In genomic region chr19:36348801-36349486, GRCm38 (mm10) we compare ENCODE assay signal across 8 mouse cellular contexts. TPM values are rescaled to one million over a fixed set of nuclear protein-coding genes. Genes with fewer than 3 reads are reported as not detected.
DNase-seq lines count a peak whose midpoint lies in the region; ATAC-seq lines count a peak whose summit lies in the region.

No protein-coding gene starts in this region.

- WGBS in embryonic facial prominence, embryonic 10.5 days: under 1% methylated on average over 85 of the region's 85 CpGs
- WGBS in limb, embryonic 10.5 days: under 1% methylated on average over 85 of the region's 85 CpGs
- under 1% methylated on average over 78 of the region's 85 CpGs for WGBS in midbrain, embryonic 11.5 days

- H3K36me3 ChIP-seq in embryonic facial prominence, embryonic 10.5 days (replicated peaks): no peaks in the 10 kb centered on the region
- no peaks in the 10 kb centered on the region for H3K36me3 ChIP-seq in limb, embryonic 10.5 days
- H3K36me3 ChIP-seq in midbrain, embryonic 11.5 days (ENCODE audit: control insufficient read depth, insufficient read depth, low read length): no peaks in the 10 kb centered on the region

- peak overlapping the region; percentile 51 for H3K9ac ChIP-seq in midbrain, embryonic 11.5 days (ENCODE audit: low read length)

- H3K4me1 ChIP-seq in embryonic facial prominence, embryonic 10.5 days: peaks cover 17% of the 10 kb centered on the region; the same call in 1 of the 2 replicates
- H3K4me1 ChIP-seq in limb, embryonic 10.5 days: peaks cover 22% of the 10 kb centered on the region
- H3K4me1 ChIP-seq in midbrain, embryonic 11.5 days (ENCODE audit: control insufficient read depth, insufficient read depth, low read length): no peaks in the 10 kb centered on the region

- peak overlapping the region; percentile 100 for H3K4me2 ChIP-seq in midbrain, embryonic 11.5 days

- H3K4me3 ChIP-seq in embryonic facial prominence, embryonic 10.5 days: peak overlapping the region; percentile 80
- H3K4me3 ChIP-seq in limb, embryonic 10.5 days: peak overlapping the region; percentile 77
- H3K4me3 ChIP-seq in midbrain, embryonic 11.5 days (ENCODE audit: low read depth, low read length): peak overlapping the region; percentile 50

- H3K9me3 ChIP-seq in embryonic facial prominence, embryonic 10.5 days: no peaks in the 10 kb centered on the region
- H3K9me3 ChIP-seq in limb, embryonic 10.5 days (replicated peaks): no peaks in the 10 kb centered on the region
- no peaks in the 10 kb centered on the region for H3K9me3 ChIP-seq in midbrain, embryonic 11.5 days (ENCODE audit: control insufficient read depth, low read length)

- peaks cover 76% of the 10 kb centered on the region for H3K27me3 ChIP-seq in embryonic facial prominence, embryonic 10.5 days (replicated peaks; ENCODE audit: low read depth, poor library complexity, severe bottlenecking)
- H3K27me3 ChIP-seq in limb, embryonic 10.5 days (ENCODE audit: low read depth, poor library complexity, severe bottlenecking): peaks cover 76% of the 10 kb centered on the region
- H3K27me3 ChIP-seq in midbrain, embryonic 11.5 days (ENCODE audit: control insufficient read depth, insufficient read depth, low read length): peaks cover 39% of the 10 kb centered on the region

- DNase-seq in adrenal gland, postnatal 14 days: peak; percentile 88
- peak; percentile 72 for DNase-seq in embryonic facial prominence, embryonic 10.5 days (ENCODE audit: low spot score)
- DNase-seq in heart, adult 18-20 months: peak; percentile 67 to 71
- peak; percentile 70 for DNase-seq in kidney, adult 18-20 months
- peak; percentile 63 for DNase-seq in limb, embryonic 10.5 days (ENCODE audit: low spot score)
- DNase-seq in midbrain, embryonic 11.5 days (ENCODE audit: low spot score, missing footprints): no peak
- peak; percentile 61 for DNase-seq in skeletal muscle tissue, adult 2 months (ENCODE audit: low read depth, low spot score)
- DNase-seq in c-Kit-positive CD71-positive TER-119-positive erythroid progenitor cells, embryonic 14.5 days (ENCODE audit: low spot score): no peak

- peak overlapping the region; percentile 67 for H3K27ac ChIP-seq in embryonic facial prominence, embryonic 10.5 days (replicated peaks)
- H3K27ac ChIP-seq in limb, embryonic 10.5 days: peak overlapping the region; percentile 77
- no peak overlapping the region for H3K27ac ChIP-seq in midbrain, embryonic 11.5 days (ENCODE audit: low read depth, low read length)

- ATAC-seq in midbrain, embryonic 11.5 days (ENCODE audit: low FRiP score): peak; percentile 79

RNA-seq across cellular contexts. Expression of gene Pcgf5, which starts 0.8 kb away (rescaled TPM):
- total RNA-seq in adrenal gland, postnatal 14 days (2021): 21.1 and 21.2 TPM in 2 replicates
- 7.1 and 7.9 TPM in 2 replicates for polyA plus RNA-seq in embryonic facial prominence, embryonic 10.5 days (2016; fragmentation: Nextera tagmentation; extraction: Ambion mirVana)
- total RNA-seq in heart, adult 18-20 months (2021): 10 to 100 TPM; 63.4 to 78.1 TPM
- polyA plus RNA-seq in limb, embryonic 10.5 days (2016; fragmentation: Nextera tagmentation; extraction: Ambion mirVana): 2.9 and 4.5 TPM in 2 replicates
- polyA plus RNA-seq in midbrain, embryonic 11.5 days (2014; fragmentation: Nextera tagmentation; extraction: Ambion mirVana): 10.2 and 10.9 TPM in 2 replicates

Comparison
In these comparisons a context has a peak if more than half of its experiments do, and no peak if none do; other contexts are left out.
1. DNase-seq: peak in adrenal gland, postnatal 14 days (single experiment), embryonic facial prominence, embryonic 10.5 days (single experiment), heart, adult 18-20 months (2 of 2), kidney, adult 18-20 months (single experiment), limb, embryonic 10.5 days (single experiment) and skeletal muscle tissue, adult 2 months (single experiment); none in midbrain, embryonic 11.5 days (single experiment) and c-Kit-positive CD71-positive TER-119-positive erythroid progenitor cells, embryonic 14.5 days (single experiment).
2. Peak in every context shown above with its lines, with median percentiles within 50 percentile points of each other: H3K4me3 ChIP-seq.